Mouse (Mus musculus) fibroblast of lung, adult 2 months (primary cell): Measurements from ENCODE around the gene Osbpl6.
"Not testable (repeated sequence)": the region's sequence is repeated elsewhere in the genome, so short reads cannot be mapped to it uniquely, and the experiment has no call there.

Experiments
- DNase-seq: peaks from one replicate; pipeline ENCODE4 v3.0.0-alpha.2; 2011; ENCODE audit warnings: low read depth

The Osbpl6 gene

GRCm38 (mm10) chr2:76566933-76567551 lies 160.7 kb downstream of the Osbpl6 start:
- DNase-seq: no peak

- DNase-seq: no peak
Observed at GRCm38 (mm10) chr2:76571543-76571942, 165.2 kb downstream of the Osbpl6 start.

GRCm38 (mm10) chr2:76578911-76579310 lies 172.6 kb downstream of the Osbpl6 start:
- no peak for DNase-seq

- DNase-seq: no peak
Observed at GRCm38 (mm10) chr2:76585090-76585489, 178.8 kb downstream of the Osbpl6 start.

DNA sequence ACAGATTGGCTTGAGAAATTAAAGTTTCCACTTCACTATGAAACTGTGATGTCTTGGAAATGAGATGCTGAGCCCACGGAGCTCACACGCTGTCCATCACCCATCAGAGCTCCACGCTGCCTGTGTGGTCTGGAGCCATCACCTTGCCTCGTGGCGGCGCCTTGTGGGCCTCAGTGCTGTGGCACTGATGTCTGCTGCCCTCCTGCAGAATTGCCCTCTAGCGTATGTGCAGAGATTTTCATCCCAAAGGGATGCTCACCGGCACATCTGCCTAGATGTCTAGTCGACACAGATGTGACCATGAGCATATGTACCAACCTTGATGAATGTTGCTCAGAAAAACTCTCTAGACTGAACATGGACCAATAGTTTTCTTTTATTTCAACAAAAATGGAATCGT lies 180.6 kb downstream of the Osbpl6 start:
- DNase-seq: no peak

DNA sequence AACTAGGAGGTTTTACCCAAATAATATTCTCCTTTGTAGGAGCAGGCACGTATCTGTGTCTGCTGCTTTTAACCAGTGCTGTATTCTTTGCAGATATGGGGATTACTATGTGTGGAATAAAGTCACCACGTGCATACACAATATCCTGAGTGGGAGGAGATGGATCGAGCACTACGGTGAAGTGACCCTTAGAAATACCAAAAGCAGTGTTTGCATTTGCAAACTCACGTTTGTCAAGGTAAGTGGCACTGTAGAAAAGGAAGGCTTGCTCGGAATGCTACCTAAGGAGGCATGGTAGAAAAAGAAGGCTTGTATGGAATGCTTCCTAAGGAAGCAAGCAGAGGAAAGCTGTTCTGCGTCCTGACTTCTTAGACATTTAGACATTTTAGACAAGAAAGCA lies 183.9 kb downstream of the Osbpl6 start:
- no peak for DNase-seq

GRCm38 (mm10) chr2:76592401-76592924 lies 186.2 kb downstream of the Osbpl6 start:
- DNase-seq: no peak

DNA sequence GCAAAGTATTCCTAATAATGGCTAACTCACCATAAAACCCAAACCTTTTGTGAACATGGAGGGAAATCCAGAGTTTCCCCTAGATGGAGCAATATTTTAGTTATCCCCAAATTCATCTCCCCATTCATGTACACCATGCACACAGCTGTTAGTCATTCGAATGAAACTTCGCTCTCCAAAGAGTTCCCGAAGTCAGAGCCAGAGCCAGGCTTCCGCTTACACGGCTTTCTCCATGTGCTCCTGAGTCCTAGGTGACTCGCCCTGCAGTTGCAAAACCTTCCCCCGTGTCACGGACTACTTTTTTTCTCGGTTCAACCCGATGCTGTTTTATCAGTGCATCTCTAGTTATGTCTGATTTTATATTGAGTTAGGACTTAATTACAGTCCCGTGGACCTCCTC lies 191.2 kb downstream of the Osbpl6 start:
- DNase-seq: peak; percentile 27

DNA sequence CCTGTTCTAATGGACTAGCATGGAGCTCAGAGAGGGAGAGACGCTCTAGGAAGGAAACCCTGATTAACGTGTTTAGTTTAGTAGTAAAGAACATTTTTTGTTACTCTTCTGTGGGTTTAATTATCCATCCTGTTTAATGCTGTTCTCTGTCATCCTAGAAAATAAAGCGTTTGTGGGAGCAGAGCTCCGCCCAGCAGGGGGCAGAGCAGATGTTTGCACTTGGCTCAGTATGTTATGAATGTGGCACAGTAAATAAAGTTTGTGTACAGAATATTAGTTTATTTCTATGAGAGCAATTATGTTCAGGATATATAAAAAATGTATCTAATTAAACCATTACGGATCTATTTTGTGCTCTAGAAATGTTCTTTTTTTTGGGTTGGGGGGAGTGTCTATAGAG lies 192.9 kb downstream of the Osbpl6 start:
- no peak for DNase-seq

DNA sequence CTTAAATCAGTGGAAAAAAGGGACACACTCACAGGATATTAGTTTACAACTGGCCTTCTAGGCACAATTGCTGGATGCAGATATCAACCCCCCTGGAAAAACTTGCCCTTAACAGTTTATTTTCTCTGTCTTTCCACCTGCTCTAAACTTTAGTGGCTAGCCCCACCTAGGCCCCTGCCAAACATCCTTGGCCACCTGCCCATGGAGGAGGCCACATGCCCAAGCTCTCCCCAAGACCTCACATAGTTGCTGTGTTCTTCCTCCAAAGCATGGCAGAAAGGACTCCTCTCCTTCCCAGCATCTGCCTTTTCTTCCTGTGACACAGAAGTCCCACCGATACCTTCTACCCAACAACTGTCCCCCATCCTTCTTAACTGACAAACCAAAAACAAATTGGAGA lies 195.9 kb downstream of the Osbpl6 start:
- no peak for DNase-seq

- DNase-seq: no peak
Observed at GRCm38 (mm10) chr2:76606704-76607103, 200.4 kb downstream of the Osbpl6 start.

- DNase-seq: no peak
Observed at GRCm38 (mm10) chr2:76610326-76611104, 204.2 kb downstream of the Osbpl6 start.

GRCm38 (mm10) chr2:76611996-76612395 lies 205.7 kb downstream of the Osbpl6 start:
- no peak for DNase-seq

- DNase-seq: peak; percentile 18
Observed at GRCm38 (mm10) chr2:76618078-76618477, 211.8 kb downstream of the Osbpl6 start.

- no peak for DNase-seq
Observed at GRCm38 (mm10) chr2:76620188-76620587, 213.9 kb downstream of the Osbpl6 start.

- DNase-seq: no peak
Observed at GRCm38 (mm10) chr2:76621724-76622123, 215.4 kb downstream of the Osbpl6 start.

DNA sequence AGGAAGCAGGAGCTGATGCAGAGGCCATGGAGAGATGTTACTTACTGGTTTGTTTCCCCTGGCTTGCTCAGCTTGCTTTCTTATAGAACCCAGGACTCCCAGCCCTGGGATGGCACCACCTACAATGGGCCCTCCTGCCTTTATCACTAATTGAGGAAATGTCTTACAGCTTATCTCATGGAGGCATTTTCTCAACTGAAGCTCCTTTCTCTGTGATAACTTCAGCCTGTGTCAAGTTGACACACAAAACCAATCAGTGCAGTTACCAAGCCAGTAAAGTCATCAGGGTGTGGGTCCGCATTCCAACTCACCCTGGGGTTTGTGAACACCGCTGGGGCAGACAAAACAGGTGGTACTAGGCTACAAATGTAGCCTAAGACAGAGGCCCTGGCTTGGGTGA lies 216.0 kb downstream of the Osbpl6 start:
- not testable (repeated sequence) for DNase-seq

DNA sequence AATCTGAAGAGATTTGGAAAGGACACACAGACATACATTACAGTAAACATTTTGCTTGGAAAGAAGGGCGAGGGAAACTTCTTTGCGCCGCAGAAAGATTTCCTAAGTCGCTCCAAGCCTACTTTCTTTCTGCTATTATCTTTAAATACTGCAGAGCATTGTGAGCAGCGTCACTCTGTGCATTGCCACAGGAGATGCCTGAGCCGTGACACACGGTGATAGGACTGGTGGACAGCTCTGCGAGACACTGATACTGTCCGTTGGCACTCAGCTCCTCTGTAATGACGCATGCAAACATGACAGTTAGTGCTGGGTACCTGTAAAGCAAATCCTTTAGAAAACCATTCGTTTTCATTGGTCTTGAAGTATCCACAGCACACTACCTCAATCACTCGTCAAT lies 224.0 kb downstream of the Osbpl6 start:
- no peak for DNase-seq

DNA sequence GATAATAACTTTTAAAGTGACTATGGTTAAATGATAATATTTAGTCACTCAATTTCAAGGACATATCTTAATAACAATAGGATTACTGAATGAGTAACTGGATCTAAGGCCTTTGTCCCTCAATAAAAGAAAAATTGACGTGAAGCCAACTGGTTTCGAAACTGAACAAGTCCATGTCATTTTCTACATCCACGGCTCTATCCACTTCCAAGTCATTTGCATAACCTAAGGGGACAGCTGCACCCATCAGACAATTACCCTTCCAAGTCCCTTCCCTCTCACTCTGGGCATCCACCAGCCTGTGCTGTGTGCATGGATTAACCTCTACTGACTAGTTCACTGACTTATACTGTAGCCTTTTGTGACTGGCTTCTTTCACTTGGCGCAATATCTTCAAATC lies 225.3 kb downstream of the Osbpl6 start:
- no peak for DNase-seq

GRCm38 (mm10) chr2:76639637-76640036 lies 233.3 kb downstream of the Osbpl6 start:
- DNase-seq: no peak

DNA sequence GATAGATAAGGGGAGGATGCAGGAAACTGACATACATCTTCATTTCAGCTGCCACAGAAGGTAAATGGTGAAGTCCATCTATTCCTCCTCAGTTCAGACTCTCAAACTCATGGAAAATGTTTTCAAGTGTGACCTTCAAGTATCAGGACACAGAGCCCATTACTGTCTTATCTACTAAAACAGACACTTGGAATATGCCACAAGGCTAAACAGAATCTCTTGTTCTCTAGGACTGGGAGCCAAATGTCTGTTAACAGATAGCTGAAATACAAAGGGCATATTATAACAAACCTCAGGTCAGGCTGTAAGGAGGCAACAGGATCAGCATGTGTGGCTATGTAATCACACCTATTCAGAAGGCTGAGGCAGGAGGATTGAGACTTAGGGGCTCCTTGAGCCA lies 237.5 kb downstream of the Osbpl6 start:
- no peak for DNase-seq

- no peak for DNase-seq
Observed at GRCm38 (mm10) chr2:76647441-76647869, 241.1 kb downstream of the Osbpl6 start.

DNA sequence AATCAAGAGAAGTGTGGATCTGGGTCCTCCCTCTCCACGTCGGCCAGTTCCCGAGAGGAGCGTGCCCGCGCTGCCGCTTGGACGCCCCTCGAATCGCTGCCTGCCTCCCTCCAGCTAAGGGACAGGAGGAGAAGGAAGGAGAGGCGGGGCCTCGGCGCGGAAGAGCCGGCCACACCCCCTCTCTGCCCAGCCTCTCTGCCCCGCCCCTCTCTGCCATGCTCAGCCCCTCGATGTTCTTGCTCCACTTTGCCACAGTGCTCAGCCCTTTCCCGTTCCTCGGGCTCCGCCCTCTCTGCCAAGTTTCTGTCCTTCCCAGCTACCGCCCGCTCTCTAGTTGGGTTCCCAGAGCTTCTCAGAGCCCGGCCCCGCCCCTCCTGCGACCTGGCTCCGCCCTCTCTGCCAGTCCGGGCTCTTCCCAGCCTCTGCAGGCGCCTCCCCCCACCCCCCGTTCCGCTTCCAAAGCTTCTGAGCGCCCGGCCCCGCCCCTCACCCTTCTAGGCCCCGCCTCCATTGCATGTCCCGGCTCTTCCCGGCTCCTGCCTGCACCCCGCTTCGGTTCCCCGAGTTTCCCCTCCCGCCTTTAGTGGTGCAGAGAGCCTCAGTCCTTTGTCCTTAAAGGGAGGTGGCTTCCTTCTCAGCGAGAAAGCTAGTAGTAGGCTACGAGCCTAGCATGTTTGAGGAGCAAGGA lies 241.7 kb downstream of the Osbpl6 start, which contains the start of the genes Prkra and Pjvk:
Prkra (minus strand) TSS at position 133 of the 688 bp plus-strand sequence.
Pjvk (plus strand) TSS at position 594 of the 688 bp plus-strand sequence.
- peak; percentile 98 for DNase-seq
